Mouse (Mus musculus) stomach, postnatal 0 days (tissue): ENCODE data around the gene Tspan7.

Source experiments
- CTCF ChIP-seq: IDR thresholded peaks from 2 replicates; pipeline ENCODE4 v1.5.1; 2016; ENCODE audit warnings: antibody characterized with exemption, low read depth, mild to moderate bottlenecking, moderate library complexity
- EP300 ChIP-seq: optimal IDR thresholded peaks from 2 replicates; pipeline ENCODE3; 2016; ENCODE audit warnings: antibody characterized with exemption

- TF ChIP-seq CTCF (no peak), EP300 (no peak)
These were observed 73.7 kb downstream of the Tspan7 start for GRCm38 (mm10) chrX:10558625-10559024.
